ENCODE assay signal across 11 mouse cellular contexts in the genomic region with DNA sequence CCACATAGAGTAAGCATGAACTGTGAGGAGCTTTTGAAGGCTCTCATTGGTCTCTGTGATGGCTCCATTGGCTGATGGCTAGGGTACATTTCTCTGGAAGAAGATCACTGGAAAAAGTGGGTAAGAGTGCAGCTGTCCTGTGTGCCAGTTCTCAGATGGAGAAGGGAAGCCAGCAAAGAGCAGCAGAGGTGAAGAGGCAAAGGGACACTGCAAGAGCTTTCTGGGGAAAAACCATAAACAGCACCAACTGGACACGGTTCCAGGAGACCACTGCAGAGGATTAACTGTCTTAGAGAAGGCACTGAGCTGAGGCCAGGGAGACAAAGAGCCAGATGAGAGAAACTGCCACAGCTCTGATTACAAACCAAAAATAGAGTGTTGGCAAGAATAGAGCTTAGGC.
"Had no signal": no experiment of that assay in that cellular context is flagged by ENCODE, and none has a peak within 500 bp of the region (broad histone marks: within the 10 kb centered on the region; RNA-seq: fewer than 3 reads in every experiment).

No protein-coding gene starts in this region.

- H3K4me3 ChIP-seq: limb, embryonic 15.5 days; liver, embryonic 13.5 days; midbrain, embryonic 13.5 days; neural tube, embryonic 15.5 days had no signal

- ATAC-seq: intestine, postnatal 0 days; lung, postnatal 0 days; midbrain, embryonic 13.5 days had no signal

- H3K4me2 ChIP-seq: limb, embryonic 15.5 days; liver, embryonic 13.5 days; midbrain, embryonic 13.5 days; neural tube, embryonic 15.5 days had no signal

- H3K9ac ChIP-seq: limb, embryonic 15.5 days; liver, embryonic 13.5 days; midbrain, embryonic 13.5 days; neural tube, embryonic 15.5 days had no signal

- H3K9me3 ChIP-seq: limb, embryonic 15.5 days; liver, embryonic 13.5 days; midbrain, embryonic 13.5 days; neural tube, embryonic 15.5 days had no signal

- H3K27ac ChIP-seq: limb, embryonic 15.5 days; liver, embryonic 13.5 days; midbrain, embryonic 13.5 days; neural tube, embryonic 15.5 days had no signal

- H3K36me3 ChIP-seq: limb, embryonic 15.5 days; liver, embryonic 13.5 days; midbrain, embryonic 13.5 days; neural tube, embryonic 15.5 days had no signal

- H3K4me1 ChIP-seq: limb, embryonic 15.5 days; liver, embryonic 13.5 days; midbrain, embryonic 13.5 days; neural tube, embryonic 15.5 days had no signal

- DNase-seq: kidney, adult 8-10 months; kidney, postnatal 25 days; liver, embryonic 13.5 days; lung, adult 2 months; right cerebral cortex, adult 18-20 months; thymus, postnatal 36 days had no signal

- H3K27me3 ChIP-seq: limb, embryonic 15.5 days; liver, embryonic 13.5 days; midbrain, embryonic 13.5 days; neural tube, embryonic 15.5 days had no signal
